Mouse (Mus musculus): ENCODE measurements around the gene Serhl. TPM values are rescaled to one million over a fixed set of nuclear protein-coding genes. Genes with fewer than 3 reads are reported as not detected.

The Serhl gene
- polyA plus RNA-seq, 1 experiment, result 91.7 TPM

GRCm38 (mm10) chr15:83129530-83130231 lies 40.4 kb downstream of the Serhl start:
- Histone ChIP-seq H3K27ac (replicated peaks; ENCODE audit: low read depth, low read length) (no peak overlapping the region), H3K4me1 (ENCODE audit: control insufficient read depth, insufficient read depth, insufficient read length, low read length) (no peaks in the 10 kb centered on the region), H3K4me3 (ENCODE audit: insufficient read depth, low read depth, low read length) (no peak overlapping the region)

- Histone ChIP-seq H3K27ac (replicated peaks; ENCODE audit: low read depth, low read length) (no peak overlapping the region), H3K4me3 (ENCODE audit: insufficient read depth, low read depth, low read length) (no peak overlapping the region), H3K4me1 (ENCODE audit: control insufficient read depth, insufficient read depth, insufficient read length, low read length) (no peaks in the 10 kb centered on the region)
These were observed 45.4 kb downstream of the Serhl start for GRCm38 (mm10) chr15:83134671-83135070.

GRCm38 (mm10) chr15:83135654-83136053 lies 46.3 kb downstream of the Serhl start:
- H3K27ac ChIP-seq (replicated peaks; ENCODE audit: low read depth, low read length), result no peak overlapping the region
- no peak overlapping the region for H3K4me3 ChIP-seq (ENCODE audit: insufficient read depth, low read depth, low read length)
- H3K4me1 ChIP-seq (ENCODE audit: control insufficient read depth, insufficient read depth, insufficient read length, low read length), result peaks cover 3% of the 10 kb centered on the region; the same call in 1 of the 2 replicates

- Histone ChIP-seq H3K27ac (replicated peaks; ENCODE audit: low read depth, low read length) (no peak overlapping the region), H3K4me3 (ENCODE audit: insufficient read depth, low read depth, low read length) (no peak overlapping the region), H3K4me1 (ENCODE audit: control insufficient read depth, insufficient read depth, insufficient read length, low read length) (peaks cover 11% of the 10 kb centered on the region; the same call in 1 of the 2 replicates)
These were observed 53.6 kb downstream of the Serhl start for GRCm38 (mm10) chr15:83142861-83143260.

GRCm38 (mm10) chr15:83145541-83145940 lies 56.2 kb downstream of the Serhl start:
- Histone ChIP-seq H3K27ac (replicated peaks; ENCODE audit: low read depth, low read length) (no peak overlapping the region), H3K4me3 (ENCODE audit: insufficient read depth, low read depth, low read length) (no peak overlapping the region), H3K4me1 (ENCODE audit: control insufficient read depth, insufficient read depth, insufficient read length, low read length) (peaks cover 8% of the 10 kb centered on the region; the same call in 1 of the 2 replicates)

- H3K27ac ChIP-seq (replicated peaks; ENCODE audit: low read depth, low read length), result peak overlapping the region; percentile 98
- peak overlapping the region; percentile 99 for H3K4me3 ChIP-seq (ENCODE audit: insufficient read depth, low read depth, low read length)
- H3K4me1 ChIP-seq (ENCODE audit: control insufficient read depth, insufficient read depth, insufficient read length, low read length), result peaks cover 4% of the 10 kb centered on the region; the same call in 1 of the 2 replicates
These were observed 59.1 kb downstream of the Serhl start for GRCm38 (mm10) chr15:83148395-83148794.

GRCm38 (mm10) chr15:83148801-83149195 lies 59.5 kb downstream of the Serhl start:
- Histone ChIP-seq H3K4me3 (ENCODE audit: insufficient read depth, low read depth, low read length) (peak overlapping the region; percentile 99), H3K27ac (replicated peaks; ENCODE audit: low read depth, low read length) (peak overlapping the region; percentile 98), H3K4me1 (ENCODE audit: control insufficient read depth, insufficient read depth, insufficient read length, low read length) (peaks cover 4% of the 10 kb centered on the region; the same call in 1 of the 2 replicates)

- Histone ChIP-seq H3K4me3 (ENCODE audit: insufficient read depth, low read depth, low read length) (peak within 1 kb of the TSS; percentile 99), H3K27ac (replicated peaks; ENCODE audit: low read depth, low read length) (peak within 1 kb of the TSS; percentile 98), H3K4me1 (ENCODE audit: control insufficient read depth, insufficient read depth, insufficient read length, low read length) (peaks cover 4% of the 10 kb centered on the region; the same call in 1 of the 2 replicates)
These were observed 60.1 kb downstream of the Serhl start, which contains the start of gene Poldip3 for GRCm38 (mm10) chr15:83149196-83150072. Gene Poldip3, minus strand, starts transcription at chr15:83149384.

GRCm38 (mm10) chr15:83150073-83150442 lies 60.8 kb downstream of the Serhl start:
- Histone ChIP-seq H3K4me3 (ENCODE audit: insufficient read depth, low read depth, low read length) (peak overlapping the region; percentile 40), H3K27ac (replicated peaks; ENCODE audit: low read depth, low read length) (peak overlapping the region; percentile 96), H3K4me1 (ENCODE audit: control insufficient read depth, insufficient read depth, insufficient read length, low read length) (peaks cover 4% of the 10 kb centered on the region; the same call in 1 of the 2 replicates)

GRCm38 (mm10) chr15:83150694-83151093 lies 61.4 kb downstream of the Serhl start:
- Histone ChIP-seq H3K4me3 (ENCODE audit: insufficient read depth, low read depth, low read length) (no peak overlapping the region), H3K4me1 (ENCODE audit: control insufficient read depth, insufficient read depth, insufficient read length, low read length) (peaks cover under 1% of the 10 kb centered on the region; the same call in 1 of the 2 replicates), H3K27ac (replicated peaks; ENCODE audit: low read depth, low read length) (no peak overlapping the region)

- H3K4me1 ChIP-seq (ENCODE audit: control insufficient read depth, insufficient read depth, insufficient read length, low read length), result no peaks in the 10 kb centered on the region
- H3K27ac ChIP-seq (replicated peaks; ENCODE audit: low read depth, low read length), result no peak overlapping the region
- no peak overlapping the region for H3K4me3 ChIP-seq (ENCODE audit: insufficient read depth, low read depth, low read length)
These were observed 65.0 kb downstream of the Serhl start for GRCm38 (mm10) chr15:83154309-83154708.

GRCm38 (mm10) chr15:83155672-83156419 lies 66.5 kb downstream of the Serhl start:
- H3K4me3 ChIP-seq (ENCODE audit: insufficient read depth, low read depth, low read length), result no peak overlapping the region
- H3K27ac ChIP-seq (replicated peaks; ENCODE audit: low read depth, low read length), result no peak overlapping the region
- H3K4me1 ChIP-seq (ENCODE audit: control insufficient read depth, insufficient read depth, insufficient read length, low read length), result no peaks in the 10 kb centered on the region

GRCm38 (mm10) chr15:83156929-83157666 lies 67.8 kb downstream of the Serhl start:
- Histone ChIP-seq H3K4me3 (ENCODE audit: insufficient read depth, low read depth, low read length) (no peak overlapping the region), H3K4me1 (ENCODE audit: control insufficient read depth, insufficient read depth, insufficient read length, low read length) (no peaks in the 10 kb centered on the region), H3K27ac (replicated peaks; ENCODE audit: low read depth, low read length) (0 out of 2 replicates have a peak overlapping the region, but pooled peaks have one; percentile 7)

GRCm38 (mm10) chr15:83157667-83158064 lies 68.4 kb downstream of the Serhl start:
- Histone ChIP-seq H3K4me1 (ENCODE audit: control insufficient read depth, insufficient read depth, insufficient read length, low read length) (no peaks in the 10 kb centered on the region), H3K27ac (replicated peaks; ENCODE audit: low read depth, low read length) (no peak overlapping the region), H3K4me3 (ENCODE audit: insufficient read depth, low read depth, low read length) (no peak overlapping the region)
